Mouse (Mus musculus) 3134 (cell line): ENCODE measurements around the gene Zfp979.
"Not testable (repeated sequence)": the region's sequence is repeated elsewhere in the genome, so short reads cannot be mapped to it uniquely, and the experiment has no call there.

ENCODE experiments used
- DNase-seq: peaks from one replicate; pipeline ENCODE4 v3.0.0-alpha.2; 2011; ENCODE audit warnings: low spot score; ENCODE audit not compliant: insufficient read length; ENCODE audit errors: extremely low read depth

Zfp979 gene

DNA sequence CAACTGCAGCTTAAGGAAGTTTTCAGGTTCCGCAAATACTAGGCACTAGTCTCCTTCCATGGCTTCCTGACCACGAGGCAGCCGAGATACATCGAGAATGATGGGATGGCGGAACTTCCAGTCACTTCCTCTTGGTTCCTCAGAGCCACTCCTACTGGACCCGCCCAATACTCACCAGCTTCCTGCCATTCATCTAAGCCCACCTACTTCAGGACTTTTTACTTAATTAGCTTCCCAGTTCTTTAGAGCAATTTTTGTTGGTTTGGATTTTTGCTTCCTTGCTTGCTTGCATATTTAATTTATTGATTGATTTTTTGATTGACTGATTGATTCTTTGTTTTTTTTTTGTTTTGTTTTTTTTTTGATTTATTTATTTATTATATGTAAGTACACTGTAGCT, at the start of gene Zfp979:
TSS of gene Zfp979 (minus strand) at position 101 of the 400 bp plus-strand sequence.
- not testable (repeated sequence) for DNase-seq

DNA sequence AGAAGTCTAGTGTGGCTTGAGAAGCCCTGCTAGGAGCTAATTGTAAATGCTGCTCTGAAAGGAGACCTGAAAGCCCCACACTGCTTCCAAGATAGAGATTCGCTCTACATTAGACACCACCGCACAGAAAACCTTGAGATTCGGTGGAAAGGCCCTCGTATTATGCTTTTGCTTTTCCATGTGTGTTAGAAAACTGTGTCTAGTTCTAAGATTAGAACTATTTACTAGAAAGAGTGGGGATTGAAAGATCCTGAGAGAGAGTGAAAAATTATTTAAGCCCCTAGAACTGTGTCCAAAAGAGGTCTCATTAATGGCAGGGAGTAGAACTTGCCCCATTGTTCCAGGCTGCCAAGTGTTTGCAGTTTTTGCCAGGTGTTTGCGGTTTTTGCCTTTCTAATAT, 12.9 kb upstream of the Zfp979 start:
- not testable (repeated sequence) for DNase-seq

DNA sequence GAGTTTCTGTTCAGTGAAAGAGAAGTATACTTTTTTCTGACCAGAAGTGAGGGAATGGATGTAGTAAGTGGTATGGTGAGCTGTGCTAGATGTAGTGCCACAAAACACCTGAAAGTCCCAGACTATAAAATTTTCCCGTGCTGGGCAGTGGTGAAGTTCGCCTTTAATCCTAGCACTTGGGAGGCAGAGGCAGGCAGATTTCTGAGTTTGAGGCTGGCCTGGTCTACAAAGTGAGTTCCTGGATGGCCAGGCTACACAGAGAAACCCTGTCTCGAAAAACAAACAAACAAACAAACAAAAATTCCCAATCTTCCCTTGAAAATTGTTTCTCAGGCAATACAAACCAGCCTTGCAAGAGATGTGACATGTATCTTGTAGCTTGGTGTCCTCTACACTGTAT, 5.1 kb upstream of the Zfp979 start:
- not testable (repeated sequence) for DNase-seq

DNA sequence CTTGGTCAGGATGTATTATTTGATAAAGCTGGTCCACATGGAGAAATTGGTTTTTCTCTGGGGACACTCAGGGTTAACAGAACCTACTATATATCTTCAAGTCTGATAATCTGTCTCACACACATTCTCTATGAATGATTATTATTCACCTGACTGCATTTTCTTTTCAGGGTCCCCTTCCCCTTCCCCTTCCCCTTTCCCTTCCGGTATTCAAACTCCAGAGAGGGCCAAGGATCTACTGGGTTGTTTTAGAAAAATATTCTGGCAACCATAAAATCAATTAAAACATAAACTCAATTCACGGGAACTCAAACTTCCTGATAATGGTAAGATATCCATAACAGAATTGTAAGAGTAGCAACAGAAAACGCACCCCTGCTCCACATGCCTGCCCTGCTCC, 381 bp downstream of the Zfp979 start:
- not testable (repeated sequence) for DNase-seq

DNA sequence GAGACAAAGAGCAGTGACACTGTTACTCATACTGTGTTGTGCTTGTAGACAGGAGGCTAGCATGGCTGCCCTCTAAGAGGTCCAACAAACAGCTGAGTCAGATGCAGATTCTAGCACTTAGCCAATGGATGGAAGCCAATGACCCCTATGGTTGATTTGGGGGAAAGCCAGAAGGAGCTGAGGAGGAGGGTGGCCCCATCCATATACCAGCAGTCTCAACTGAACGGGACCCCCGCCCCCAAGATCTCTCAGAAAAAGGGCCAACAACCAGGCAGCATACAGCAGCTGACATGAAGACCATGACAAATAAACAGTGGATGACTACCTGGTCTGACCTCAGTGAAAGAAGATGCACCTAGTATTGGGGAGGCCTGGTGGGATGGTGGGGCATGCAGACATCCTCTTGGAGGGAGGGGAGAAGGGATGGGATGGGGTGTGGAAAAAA, 8.5 kb downstream of the Zfp979 start:
- not testable (repeated sequence) for DNase-seq

DNA sequence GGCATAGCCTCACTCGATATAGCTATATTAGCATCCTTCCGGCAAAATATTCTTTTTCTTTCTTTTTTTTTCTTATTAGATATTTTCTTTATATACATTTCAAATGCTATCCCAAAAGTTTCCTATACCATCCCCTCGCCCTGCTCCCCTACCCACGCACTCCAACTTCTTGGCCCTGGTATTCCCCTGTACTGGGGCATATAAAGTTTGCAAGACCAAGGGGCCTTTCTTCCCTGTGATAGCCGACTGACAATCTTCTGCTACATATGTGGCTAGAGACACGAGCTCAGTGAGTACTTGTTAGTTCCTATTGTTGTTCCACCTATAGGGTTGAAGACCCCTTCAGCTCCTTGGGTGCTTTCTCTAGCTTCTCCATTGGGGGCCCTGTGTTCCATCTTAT, 35.8 kb downstream of the Zfp979 start:
- not testable (repeated sequence) for DNase-seq

DNA sequence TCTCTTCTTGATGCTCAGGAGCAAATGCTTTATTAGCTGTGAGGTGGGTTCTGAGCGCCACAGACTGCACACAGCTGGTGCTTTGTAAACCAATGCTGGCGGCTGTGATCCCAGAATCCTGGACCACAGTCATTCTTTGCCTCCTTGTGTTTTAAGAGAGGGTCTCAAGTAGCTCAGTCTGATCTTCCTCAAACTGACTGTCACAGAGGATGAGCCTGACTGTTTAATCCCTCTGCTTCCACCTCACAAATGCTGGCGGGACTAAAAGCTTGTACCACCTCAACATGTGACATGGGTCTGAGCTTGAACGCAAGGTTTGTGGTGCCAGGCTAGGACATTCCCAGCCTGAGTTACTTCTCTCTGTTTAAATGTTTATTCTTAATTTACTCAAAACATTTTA, 36.8 kb downstream of the Zfp979 start:
- DNase-seq = no peak

DNA sequence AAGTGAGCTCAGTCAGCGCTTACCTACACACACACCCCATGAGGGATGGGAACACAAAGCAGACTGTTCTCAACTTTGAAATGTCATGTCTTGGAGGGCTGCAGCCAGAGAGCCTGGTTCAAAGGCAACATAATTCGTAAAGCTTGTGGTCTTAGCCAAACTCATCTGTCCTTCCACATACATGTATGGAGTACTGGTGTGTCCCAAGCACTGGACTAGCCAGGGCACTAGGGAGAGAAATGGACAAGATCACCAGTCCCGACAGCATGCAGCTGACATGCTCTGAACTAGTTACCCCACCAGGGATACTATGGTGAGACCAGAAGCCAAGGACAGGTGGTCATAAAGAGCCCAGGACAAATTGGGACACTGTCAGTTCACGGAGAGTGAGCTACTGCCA, 38.5 kb downstream of the Zfp979 start:
- no peak for DNase-seq

DNA sequence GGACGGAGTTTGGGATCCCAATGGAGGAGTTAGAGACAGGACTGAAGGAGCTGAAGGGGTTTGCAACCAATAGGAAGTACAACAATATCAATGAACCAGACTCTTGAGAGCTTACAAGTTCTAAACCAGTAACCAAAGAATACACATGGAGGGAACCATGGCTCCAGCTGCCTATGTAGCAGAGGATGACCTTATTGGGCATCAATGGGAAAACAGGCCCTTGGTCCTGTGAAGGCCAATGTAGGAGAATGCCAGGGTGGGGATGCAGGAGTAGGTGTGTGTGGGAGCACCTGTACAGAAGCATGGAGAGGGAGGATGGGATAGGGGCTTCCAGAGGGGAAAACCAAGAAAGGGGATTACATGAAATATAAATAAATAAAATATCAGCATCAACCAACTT, 40.4 kb downstream of the Zfp979 start:
- no peak for DNase-seq

DNA sequence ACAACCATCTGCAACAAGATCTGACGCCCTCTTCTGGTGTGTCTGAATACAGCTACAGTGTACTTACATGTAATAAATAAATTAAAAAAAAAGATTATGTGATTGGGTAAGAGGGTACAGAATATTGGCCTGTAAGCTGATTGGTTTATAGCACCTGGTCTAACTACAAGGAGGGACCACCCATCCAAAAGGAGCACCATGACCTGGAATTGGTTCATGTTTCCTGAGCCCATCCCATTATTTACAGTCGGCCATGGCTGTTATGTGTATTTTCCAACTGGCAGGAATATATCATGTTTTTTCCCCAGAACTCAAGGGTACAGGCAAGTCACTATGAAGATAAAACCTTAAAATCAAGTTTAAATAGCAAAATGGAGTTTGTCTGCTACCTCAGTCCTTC, 43.5 kb downstream of the Zfp979 start:
- DNase-seq = no peak

DNA sequence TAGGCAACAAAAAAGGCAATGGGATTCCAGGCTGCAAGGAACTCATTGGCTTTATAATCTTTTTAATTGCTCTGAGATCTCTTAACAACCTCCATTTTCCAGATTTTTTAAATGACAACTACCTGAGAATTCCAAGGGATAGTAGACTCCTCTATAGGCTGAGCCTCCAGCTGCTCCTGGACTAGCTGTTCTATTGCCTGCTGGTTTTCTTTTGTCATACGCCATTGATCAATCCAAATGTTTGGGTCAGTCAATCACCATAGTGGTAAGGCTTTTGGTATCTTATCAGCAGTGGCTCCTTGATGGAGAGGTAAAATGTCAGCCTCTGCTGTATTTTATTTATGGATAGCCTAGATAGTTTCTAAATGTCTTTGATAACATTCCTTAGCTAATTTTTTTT, 44.6 kb downstream of the Zfp979 start:
- DNase-seq = no peak

DNA sequence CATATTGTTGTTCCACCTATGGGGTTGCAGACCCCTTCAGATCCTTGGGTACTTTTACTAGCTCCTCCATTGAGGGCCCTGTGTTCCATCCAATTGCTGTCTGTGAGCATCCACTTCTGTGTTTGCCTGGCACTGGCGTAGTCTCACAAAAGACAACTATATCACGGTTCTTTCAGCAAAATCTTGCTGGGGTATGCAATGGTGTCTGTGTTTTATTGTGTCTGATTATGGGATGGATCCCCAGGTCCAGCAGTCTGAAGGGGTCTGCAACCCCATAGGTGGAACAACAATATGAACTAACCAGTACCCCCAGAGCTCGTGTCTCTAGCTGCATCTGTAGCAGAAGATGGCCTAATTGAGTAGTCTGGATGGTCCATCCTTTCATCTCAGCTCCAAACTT, 47.7 kb downstream of the Zfp979 start:
- DNase-seq = not testable (repeated sequence)

DNA sequence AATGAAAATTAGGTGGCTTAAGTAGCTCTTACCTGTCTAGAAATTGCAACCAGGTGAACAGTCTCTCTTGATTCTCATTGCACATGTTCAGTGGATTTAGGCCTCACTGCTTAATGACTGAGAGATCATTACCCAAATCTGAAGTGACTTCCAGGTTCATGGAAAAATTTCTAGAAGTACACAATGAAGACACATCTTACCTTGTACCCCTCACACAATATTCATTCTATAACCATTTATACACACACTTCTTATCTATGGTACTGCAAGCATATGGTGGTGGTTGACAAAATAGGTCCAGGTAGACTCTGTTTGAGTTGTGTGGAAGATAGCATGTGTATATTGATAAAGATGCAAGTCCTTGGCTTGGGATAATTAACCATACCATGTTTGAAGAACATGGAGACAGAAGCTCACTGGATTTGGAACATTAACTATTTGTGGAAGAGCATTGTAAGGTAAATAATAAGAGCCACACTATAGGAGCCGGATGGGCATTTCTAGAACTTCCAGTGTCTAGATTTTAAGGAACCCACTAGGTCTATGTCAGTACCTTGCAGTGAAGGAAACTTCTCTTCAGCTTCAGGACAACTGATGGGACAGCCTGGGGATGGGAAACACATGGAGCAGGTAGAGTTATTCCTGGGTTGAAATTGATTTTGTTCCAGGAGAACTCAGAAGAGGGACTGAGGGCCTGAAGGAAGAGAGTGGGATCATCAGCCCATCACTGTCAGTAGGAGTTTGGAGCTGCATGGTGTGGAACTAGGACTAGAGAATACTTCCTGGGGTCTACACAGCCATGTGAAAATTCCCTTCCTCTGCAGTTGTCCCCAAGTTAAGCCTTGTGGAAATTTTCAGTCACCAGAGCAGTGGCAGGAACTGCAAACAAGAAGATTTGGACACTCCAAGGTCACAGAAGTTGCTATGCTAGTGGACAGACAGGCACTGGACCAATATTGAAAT, 55.5 kb downstream of the Zfp979 start:
- no peak for DNase-seq

DNA sequence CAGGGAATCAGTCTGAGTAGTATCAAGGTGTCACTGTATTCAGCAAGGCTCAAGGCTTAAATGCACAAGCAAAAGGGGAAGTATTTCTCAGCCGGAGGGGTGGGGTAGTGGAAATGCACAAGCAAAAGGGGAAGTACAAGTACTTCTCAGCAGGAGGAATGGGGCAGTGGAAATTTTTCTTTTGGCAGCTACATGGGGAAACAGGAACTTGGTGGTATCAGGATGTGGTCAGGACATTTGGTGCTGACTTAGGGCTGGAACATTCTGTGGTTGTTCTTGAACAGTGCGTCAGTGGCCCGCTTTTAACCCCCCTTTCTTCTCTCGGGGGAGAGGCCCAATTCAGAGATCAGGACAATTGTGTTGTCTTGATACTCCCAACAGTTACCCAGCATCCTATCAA, 62.9 kb downstream of the Zfp979 start:
- not testable (repeated sequence) for DNase-seq

DNA sequence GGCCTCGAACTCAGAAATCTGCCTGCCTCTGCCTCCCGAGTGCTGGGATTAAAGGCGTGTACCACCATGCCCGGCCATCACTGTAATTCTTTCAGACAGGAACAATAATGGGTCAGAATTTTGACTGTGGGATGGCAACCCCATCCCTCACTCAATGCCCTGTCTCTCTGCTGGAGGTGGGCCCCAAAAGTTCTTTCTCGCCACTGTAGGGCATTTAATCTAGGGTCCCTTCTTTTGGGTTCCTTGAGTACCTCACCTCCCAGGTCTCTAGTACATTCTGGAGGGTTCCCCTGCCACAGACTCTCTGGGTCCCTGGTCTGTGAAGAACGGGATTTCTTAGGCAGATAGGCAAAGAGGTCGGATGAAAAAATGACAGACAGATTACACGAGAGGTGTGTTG, 71.2 kb downstream of the Zfp979 start:
- not testable (repeated sequence) for DNase-seq

DNA sequence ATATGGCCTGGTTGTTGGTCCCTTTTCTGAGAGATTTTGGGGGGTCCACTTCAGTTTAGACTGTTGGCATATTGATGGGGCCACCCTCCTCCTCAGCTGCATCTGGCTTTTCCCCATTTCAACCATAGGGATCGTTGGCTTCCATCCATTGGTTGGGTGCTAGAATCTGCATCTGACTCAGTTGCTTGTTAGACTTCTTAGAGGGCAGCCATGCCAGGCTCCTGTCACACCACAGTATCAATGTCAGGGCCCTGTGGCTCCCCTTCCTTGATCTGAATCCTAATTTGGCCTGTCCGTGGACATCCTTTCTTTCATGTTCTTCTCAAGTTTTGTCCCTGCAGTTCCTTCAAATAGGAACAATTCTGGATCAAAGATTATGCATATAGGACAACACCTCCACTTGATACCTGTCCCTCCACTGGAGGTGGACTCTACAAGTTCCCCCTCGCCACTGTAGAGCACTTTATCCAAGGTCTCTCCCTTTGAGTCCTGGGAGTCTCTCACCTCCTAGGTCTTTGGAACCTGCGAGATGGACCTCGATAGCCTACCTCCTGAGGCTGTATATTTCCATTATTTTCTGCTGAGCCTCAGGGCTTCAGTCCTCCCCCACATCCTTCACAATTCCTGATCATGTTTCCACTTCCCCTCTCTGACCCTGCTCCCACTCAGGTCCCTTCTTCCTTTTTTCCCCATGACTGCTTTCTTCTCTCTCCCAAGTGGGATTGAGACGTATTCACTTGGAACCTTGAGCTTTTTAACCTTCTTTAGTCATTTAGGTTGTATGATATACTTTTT, 76.7 kb downstream of the Zfp979 start:
- no peak for DNase-seq
